Mouse (Mus musculus): Measurements from ENCODE around the gene Cdkn2c.

DNA sequence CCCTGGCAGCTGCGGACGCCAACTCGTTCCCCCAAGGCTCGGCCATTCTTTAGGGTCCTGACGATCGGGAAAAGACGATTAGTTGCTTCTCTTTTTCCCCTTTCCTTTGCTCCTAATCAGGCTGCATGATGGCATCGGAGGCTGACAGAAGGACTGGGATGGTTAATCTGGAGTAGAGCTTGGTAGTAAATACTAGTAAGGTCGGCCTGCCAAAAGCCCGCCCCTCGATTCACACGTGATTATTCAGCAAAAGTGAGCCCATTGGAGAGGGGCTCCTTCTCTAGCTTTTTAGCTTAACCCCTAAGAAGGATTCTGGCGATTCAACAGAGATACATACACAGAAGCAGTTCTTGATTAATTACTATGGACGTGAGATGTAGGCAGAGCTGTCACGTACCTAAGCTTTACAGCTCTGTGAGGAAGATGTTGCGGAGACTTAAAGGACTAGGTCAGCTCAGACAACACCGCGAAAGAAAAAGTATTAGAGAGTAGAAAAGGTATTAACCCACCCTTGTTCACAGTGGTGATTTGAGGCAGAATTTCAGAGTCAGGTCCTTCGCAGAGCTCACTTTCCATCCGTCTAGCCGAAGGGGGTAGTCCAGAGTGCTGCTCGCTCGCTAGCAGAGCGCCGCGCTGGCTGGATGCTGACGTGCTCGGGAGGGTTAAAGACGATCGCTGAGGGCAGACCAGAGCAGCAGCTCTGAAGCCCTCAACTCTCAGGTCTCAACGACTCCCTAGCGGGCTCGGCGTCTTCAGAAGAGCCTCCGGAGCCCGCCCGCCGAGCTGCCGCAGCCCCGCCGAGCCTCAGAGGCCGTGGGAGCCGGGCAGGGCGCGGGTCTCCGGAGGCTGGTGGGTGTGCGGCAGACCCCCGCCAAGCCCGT is 1.6 kb downstream of the Cdkn2c start:
- TF ChIP-seq CTCF (IDR thresholded peaks at IDR 0.05; ENCODE audit: low read depth) (no peak), EP300 (IDR thresholded peaks at IDR 0.05; ENCODE audit: low read depth) (no peak)
